12 mouse cellular contexts compared by ENCODE assay signal in the genomic region with DNA sequence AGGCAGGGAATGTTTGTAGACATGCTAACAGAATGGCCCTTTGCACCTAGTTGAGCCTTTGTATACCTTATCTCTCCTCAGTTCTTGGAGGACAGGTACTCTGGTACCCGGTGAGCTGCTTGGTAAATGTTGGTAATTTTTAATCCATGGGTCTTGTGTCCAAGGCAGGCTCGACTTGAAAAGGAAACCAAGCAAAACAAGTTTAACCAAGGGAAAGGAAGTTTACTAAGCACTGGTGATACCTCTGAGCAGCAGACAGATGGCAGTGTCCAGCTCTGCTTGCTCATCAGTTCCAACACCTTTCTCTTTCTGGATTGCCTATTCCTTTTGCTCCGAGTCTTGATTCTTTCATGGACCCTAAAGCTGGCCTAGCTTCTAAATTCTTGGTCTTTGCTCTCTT. TPM values are rescaled to one million over a fixed set of nuclear protein-coding genes. Genes with fewer than 3 reads are reported as not detected.
DNase-seq lines count a peak whose midpoint lies in the region; TF ChIP-seq lines count a peak whose summit lies in the region.
"Had no signal": no experiment of that assay in that cellular context is flagged by ENCODE, and none has a peak within 500 bp of the region (broad histone marks: within the 10 kb centered on the region; RNA-seq: fewer than 3 reads in every experiment).

No protein-coding gene starts in this region.

- intact Hi-C loops in heart, postnatal 14 days (cut with DNase I), result no loop called here

- TF ChIP-seq CTCF in layer of hippocampus, adult 2 months (conservative IDR thresholded peaks at IDR 0.05), result peak; percentile 83

- no peak overlapping the region for H3K27ac ChIP-seq in layer of hippocampus, adult 2 months
- H3K27ac ChIP-seq: embryonic facial prominence, embryonic 10.5 days; lung, embryonic 15.5 days had no signal

- no peak overlapping the region for H3K4me3 ChIP-seq in layer of hippocampus, adult 2 months
- H3K4me3 ChIP-seq: embryonic facial prominence, embryonic 10.5 days; lung, embryonic 15.5 days had no signal

- peak in 1 of 2 experiments; percentile 9 for DNase-seq in layer of hippocampus, adult 2 months (ENCODE audit: low spot score in 2 of 2)
- no peak for DNase-seq in layer of hippocampus, adult 8-10 months (ENCODE audit: low spot score in 2 of 2)
- DNase-seq in CD4-positive helper T cell, adult 2 months (ENCODE audit: low read depth, low spot score), result peak; percentile 24
- peak; percentile 21 for DNase-seq in MN1 (ENCODE audit: low spot score)
- peak; percentile 15 to 54 for DNase-seq in kidney, postnatal 25 days
- no peak for DNase-seq in layer of hippocampus, adult 11-12 months (ENCODE audit: low spot score)
- DNase-seq in cerebellum, adult 11 months, result no peak
- no peak for DNase-seq in heart, postnatal 14 days

RNA-seq across cellular contexts. Expression of gene Eif4e2, which starts 4.2 kb away (rescaled TPM):
- 10 to 100 TPM; 55.6 to 55.8 TPM for total RNA-seq in layer of hippocampus, adult 2 months (2021)
- total RNA-seq in layer of hippocampus, adult 8-10 months (2022), result 10 to 100 TPM; 54.7 to 68.0 (median 59.8) TPM
- total RNA-seq in heart, postnatal 14 days (2021), result 10 to 100 TPM; 53.8 to 57.2 TPM

RNA-seq across cellular contexts. Expression of gene Chrng, which starts 13.5 kb away (rescaled TPM):
- not detected for total RNA-seq in layer of hippocampus, adult 2 months (2021)
- not detected for total RNA-seq in layer of hippocampus, adult 8-10 months (2022)
- total RNA-seq in heart, postnatal 14 days (2021), result not detected
- total RNA-seq: adrenal gland, postnatal 36 days had no signal

RNA-seq across cellular contexts. Expression of gene Chrnd, which starts 27.5 kb away (rescaled TPM):
- total RNA-seq in layer of hippocampus, adult 2 months (2021), result not detected
- total RNA-seq in layer of hippocampus, adult 8-10 months (2022), result not detected
- not detected for total RNA-seq in heart, postnatal 14 days (2021)
- total RNA-seq: adrenal gland, postnatal 36 days had no signal

RNA-seq across cellular contexts. Expression of gene Prss56, which starts 34.8 kb away (rescaled TPM):
- total RNA-seq in layer of hippocampus, adult 2 months (2021), result under 1 TPM; 0.15 to 0.22 TPM
- under 1 TPM in 1 of 4 experiments, not detected in 3; 0.14 TPM for total RNA-seq in layer of hippocampus, adult 8-10 months (2022)
- not detected for total RNA-seq in heart, postnatal 14 days (2021)
- total RNA-seq: adrenal gland, postnatal 36 days; gastrocnemius, adult 8-10 months had no signal

RNA-seq across cellular contexts. Expression of gene Efhd1, which starts 46.2 kb away (rescaled TPM):
- 10 to 100 TPM; 13.6 to 15.0 TPM for total RNA-seq in layer of hippocampus, adult 2 months (2021)
- total RNA-seq in layer of hippocampus, adult 8-10 months (2022), result 10 to 100 TPM; 14.7 to 17.4 (median 16.3) TPM
- 1 to 10 TPM; 4.2 to 4.6 TPM for total RNA-seq in heart, postnatal 14 days (2021)

Comparison
In these comparisons a context has a peak if more than half of its experiments do, and no peak if none do; other contexts are left out.
1. DNase-seq: peak in CD4-positive helper T cell, adult 2 months (single experiment), MN1 (single experiment) and kidney, postnatal 25 days (2 of 2); none in layer of hippocampus, adult 8-10 months (0 of 2), layer of hippocampus, adult 11-12 months (single experiment), cerebellum, adult 11 months (single experiment) and heart, postnatal 14 days (0 of 2).